Mouse (Mus musculus) E14TG2a.4 (cell line): Measurements from ENCODE around the gene 4930404N11Rik.

ENCODE experiments used
- CTCF ChIP-seq: conservative IDR thresholded peaks from 2 replicates; pipeline ENCODE4 v1.5.1; 2014; ENCODE audit warnings: low read length
- NANOG ChIP-seq: IDR thresholded peaks from 2 replicates; pipeline ENCODE4 v1.6.1; 2014; ENCODE audit warnings: borderline replicate concordance, low read length, mixed read lengths
- POU5F1 ChIP-seq: IDR thresholded peaks from 2 replicates; pipeline ENCODE4 v1.6.1; 2014; ENCODE audit warnings: low read length, borderline replicate concordance

GRCm38 (mm10) chr10:81396749-81397148 lies 31.1 kb upstream of the 4930404N11Rik start:
- TF ChIP-seq CTCF (no peak), NANOG (no peak), POU5F1 (no peak)
